Mouse (Mus musculus) c-Kit-negative CD71-positive TER-119-positive erythroid progenitor cells, embryonic 14.5 days (primary cell): ENCODE measurements around the gene Resp18.
"Not testable (repeated sequence)": the region's sequence is repeated elsewhere in the genome, so short reads cannot be mapped to it uniquely, and the experiment has no call there.

Source experiments
- DNase-seq: peaks from one replicate; pipeline ENCODE4 v3.0.0-alpha.2; 2013; ENCODE audit warnings: low read depth, low spot score

The Resp18 gene

GRCm38 (mm10) chr1:75236117-75237050 is 41.8 kb downstream of the Resp18 start, which contains the start of gene Dnajb2:
Gene Dnajb2, plus strand, starts transcription at chr1:75236406.
- peak; percentile 88 for DNase-seq

DNA sequence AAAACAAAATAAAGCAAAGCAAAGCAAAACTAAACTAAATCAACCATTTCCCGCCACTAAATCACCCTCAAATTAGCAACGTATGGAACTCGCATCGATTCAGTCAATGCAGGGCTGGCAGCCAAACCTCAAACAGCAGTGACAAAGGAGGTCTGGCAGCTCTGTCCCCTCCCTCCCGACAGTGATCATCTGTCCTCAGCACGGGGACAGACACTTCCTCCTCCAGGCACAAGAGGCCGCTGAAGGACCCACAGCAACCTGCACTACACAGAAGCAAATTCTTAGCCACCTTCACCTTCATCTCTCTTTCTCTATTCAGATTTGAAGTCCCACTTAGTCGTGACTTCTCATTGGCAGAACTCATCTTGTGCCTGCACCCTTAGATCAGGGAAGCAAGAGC is 43.6 kb downstream of the Resp18 start:
- no peak for DNase-seq

DNA sequence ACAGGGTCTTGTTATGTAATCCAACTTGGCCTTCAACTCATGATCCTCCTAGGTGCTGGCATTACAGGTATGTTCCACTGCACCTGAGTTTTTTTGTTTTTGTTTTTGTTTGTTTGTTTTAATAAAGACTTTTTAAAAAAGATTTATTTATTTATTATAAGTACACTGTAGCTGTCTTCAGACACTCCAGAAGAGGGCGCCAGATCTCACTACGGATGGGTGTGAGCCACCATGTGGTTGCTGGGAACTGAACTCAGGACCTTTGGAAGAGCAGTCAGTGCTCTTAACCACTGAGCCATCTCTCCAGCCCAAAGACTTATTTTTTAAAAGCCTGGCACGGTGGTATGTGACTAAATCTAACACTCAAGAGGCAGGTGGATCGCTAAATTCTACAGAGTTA is 45.7 kb downstream of the Resp18 start:
- DNase-seq = not testable (repeated sequence)

DNA sequence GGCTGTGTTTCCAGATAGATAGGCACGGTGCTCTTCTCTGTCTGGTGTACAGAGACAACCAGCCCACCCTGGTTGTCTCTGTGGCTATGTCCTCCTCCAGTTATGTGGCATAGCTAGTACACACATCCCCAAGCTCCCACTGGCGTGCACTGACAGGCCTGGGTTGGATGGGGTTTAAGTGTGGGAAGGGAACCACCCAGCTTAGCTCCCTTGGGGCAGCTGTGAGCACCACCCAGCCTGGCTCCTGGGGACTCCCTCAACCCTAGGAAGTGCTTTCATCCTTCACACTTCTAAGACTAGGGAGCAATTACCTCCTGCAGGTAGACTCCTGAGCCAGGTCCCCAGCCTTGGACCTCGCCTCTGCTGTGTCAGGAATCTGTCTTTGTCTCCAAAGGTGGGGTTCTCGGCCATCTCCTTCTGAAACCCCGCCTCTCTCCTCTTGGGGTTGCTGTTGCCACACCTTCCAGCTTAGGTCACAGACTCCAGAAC is 46.5 kb downstream of the Resp18 start, which contains the start of gene A630095N17Rik:
Gene A630095N17Rik, minus strand, starts transcription at position 439 of the 489 bp plus-strand sequence.
- DNase-seq = no peak

- no peak for DNase-seq
Observed at GRCm38 (mm10) chr1:75231224-75231623, 47.0 kb downstream of the Resp18 start.

GRCm38 (mm10) chr1:75230335-75230994 is 47.8 kb downstream of the Resp18 start:
- no peak for DNase-seq

- DNase-seq = no peak
Observed at GRCm38 (mm10) chr1:75229158-75229557, 49.1 kb downstream of the Resp18 start.

DNA sequence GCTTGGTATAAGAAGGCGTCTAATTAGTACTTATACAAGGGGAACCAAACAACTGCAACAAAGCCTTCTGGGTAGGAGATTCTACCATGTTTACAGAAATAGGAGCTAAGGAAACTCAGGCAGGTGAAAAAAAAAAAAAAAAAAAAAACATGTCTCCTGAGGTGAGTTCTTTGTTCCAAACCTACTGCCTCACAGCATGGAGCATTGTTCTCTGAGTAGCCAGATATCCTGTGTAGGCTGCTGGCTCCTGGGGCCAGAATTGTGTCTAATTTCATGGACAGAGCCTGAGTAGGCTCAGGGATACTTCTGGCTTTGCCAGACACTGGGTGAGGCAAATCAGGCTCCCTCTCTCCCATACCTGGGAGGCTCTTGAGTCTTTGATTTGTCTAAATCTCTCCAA is 50.6 kb downstream of the Resp18 start:
- no peak for DNase-seq

DNA sequence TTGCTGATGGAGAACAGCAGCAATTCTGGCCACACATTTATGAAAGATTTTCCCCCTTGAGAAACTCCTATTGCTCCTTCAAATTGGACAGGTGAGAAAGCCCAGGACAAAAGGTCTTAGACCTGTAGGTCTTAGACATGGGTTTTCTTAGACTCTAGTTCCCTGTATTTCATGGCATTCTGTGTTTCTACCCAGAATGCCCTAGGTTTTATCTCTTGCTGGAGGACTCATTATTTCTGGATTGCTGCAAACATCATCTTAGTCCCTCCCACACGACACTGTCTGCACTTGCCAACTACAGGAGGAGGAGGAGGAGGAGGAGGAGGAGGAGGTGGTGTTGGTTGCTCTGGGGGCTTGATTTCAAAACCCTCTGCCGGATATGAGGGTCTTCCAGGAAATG is 52.1 kb downstream of the Resp18 start:
- no peak for DNase-seq

DNA sequence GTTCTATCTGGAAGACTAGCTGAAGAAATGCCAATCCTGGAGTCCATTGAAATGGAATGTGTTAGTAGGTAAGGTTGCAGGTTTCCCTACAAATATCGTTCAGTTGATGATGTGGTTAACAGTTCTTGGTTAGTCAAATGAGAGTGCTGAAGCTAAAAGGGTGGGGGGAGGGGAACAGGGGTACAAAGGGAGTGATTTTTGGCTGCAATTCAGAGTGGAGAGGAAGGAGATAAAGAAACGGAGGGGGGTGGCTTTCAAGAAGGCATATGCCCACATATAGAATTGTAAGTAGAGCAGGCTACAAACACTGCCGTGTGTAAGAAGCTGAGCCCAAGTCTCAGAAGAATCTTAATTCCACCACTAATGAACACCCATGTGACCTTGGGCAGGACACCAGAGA is 52.7 kb downstream of the Resp18 start:
- DNase-seq = no peak

DNA sequence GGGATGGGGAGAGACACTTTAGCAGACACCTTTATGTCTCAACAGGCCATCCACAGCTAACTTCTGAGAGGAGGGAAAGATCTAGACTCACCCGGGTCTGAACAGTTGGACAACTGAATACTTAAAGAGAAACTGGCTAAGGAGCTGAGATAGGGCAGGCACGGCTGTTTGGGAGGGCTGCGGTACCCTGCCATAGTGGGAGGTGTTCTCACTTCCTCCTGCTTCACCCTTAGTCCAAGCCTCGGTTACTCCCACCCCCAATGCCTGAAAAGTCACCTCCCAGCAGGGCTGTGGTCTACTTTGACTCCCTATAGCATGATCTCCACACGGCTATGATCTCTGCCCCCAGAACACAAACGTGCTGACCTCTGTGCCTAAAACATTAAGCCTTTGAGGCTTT is 54.7 kb downstream of the Resp18 start:
- DNase-seq = no peak

DNA sequence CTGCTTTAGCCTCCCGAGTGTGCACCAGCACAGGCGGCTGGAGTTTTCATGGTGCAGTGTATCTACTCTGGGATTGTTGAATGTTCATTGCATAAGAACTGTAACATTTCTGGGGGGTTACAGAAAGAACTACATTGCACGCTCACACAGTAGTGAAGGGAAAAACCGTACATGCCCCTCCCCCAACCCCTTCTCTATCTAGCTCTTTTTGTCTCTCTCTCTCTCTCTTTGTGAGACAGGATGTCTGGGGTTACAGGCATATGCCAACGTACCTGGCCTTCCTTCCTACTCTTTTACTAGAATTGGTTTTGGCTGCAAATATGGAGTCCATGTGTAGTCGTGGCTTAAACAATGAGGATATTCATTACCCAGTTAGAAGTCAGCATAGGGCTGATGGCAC is 55.3 kb downstream of the Resp18 start:
- DNase-seq = no peak
